Mouse (Mus musculus) embryonic facial prominence, embryonic 11.5 days (tissue): ENCODE data around the gene Cemip. TPM values are rescaled to one million over a fixed set of nuclear protein-coding genes. Genes with fewer than 3 reads are reported as not detected.
A peak's percentile ranks its signal among the peaks of the same experiment; 100 is the strongest.

ENCODE experiments used
- ATAC-seq: fragments of 200-750 bp; cut with Nextera tagmentation; replicated peaks from 2 replicates; pipeline ENCODE4 v1.8.0; 2017; ENCODE audit warnings: low read depth; ENCODE audit not compliant: insufficient number of reproducible peaks, low FRiP score, low TSS enrichment
- DNase-seq: peaks from one replicate; pipeline ENCODE4 v3.0.0-alpha.2; 2015; ENCODE audit warnings: low spot score
- H3K27ac ChIP-seq: fragments of 300-500 bp; sonication (generic); replicated peaks from 2 replicates; pipeline ENCODE4 v1.5.1; 2014; ENCODE audit warnings: mild to moderate bottlenecking, low read depth, low read length, control low read depth
- H3K27me3 ChIP-seq: fragments of 300-500 bp; sonication (generic); 2 replicates; pipeline ENCODE4 v1.6.1; 2014; ENCODE audit warnings: mild to moderate bottlenecking, low read length, moderate library complexity, mixed read lengths; ENCODE audit not compliant: control insufficient read depth, insufficient read depth
- H3K36me3 ChIP-seq: fragments of 300-500 bp; sonication (generic); replicated peaks from 2 replicates; pipeline ENCODE4 v1.6.1; 2014; ENCODE audit warnings: low read depth, mild to moderate bottlenecking, low read length, moderate library complexity, mixed read lengths; ENCODE audit not compliant: control insufficient read depth, insufficient read depth
- H3K4me1 ChIP-seq: fragments of 300-500 bp; sonication (generic); 2 replicates; pipeline ENCODE4 v1.6.1; 2014; ENCODE audit warnings: low read length, mixed read lengths; ENCODE audit not compliant: control insufficient read depth, insufficient read depth
- H3K4me2 ChIP-seq: fragments of 300-500 bp; sonication (generic); 2 replicates; pipeline ENCODE4 v1.6.1; 2014; ENCODE audit warnings: low read depth, mild to moderate bottlenecking, control low read depth, low read length, moderate library complexity
- H3K4me3 ChIP-seq: fragments of 300-500 bp; sonication (generic); 2 replicates; pipeline ENCODE4 v1.5.1; 2014; ENCODE audit warnings: low read depth, low read length, control low read depth
- H3K9ac ChIP-seq: fragments of 300-500 bp; sonication (generic); replicated peaks from 2 replicates; pipeline ENCODE4 v1.6.1; 2014; ENCODE audit warnings: mild to moderate bottlenecking, control low read depth, low read length
- H3K9me3 ChIP-seq: fragments of 300-500 bp; sonication (generic); replicated peaks from 2 replicates; pipeline ENCODE4 v1.6.1; 2016; ENCODE audit warnings: mild to moderate bottlenecking, low read length, inconsistent platforms, mixed read lengths; ENCODE audit not compliant: control insufficient read depth
- WGBS: fragments of 180-500 bp; shearing (Covaris S2); extraction: QIAGEN DNeasy Blood & Tissue Kit; methylation state at CpG from one replicate; pipeline ENCODE4 v1.1.7; 2014; 5-methylcytosine and 5-hydroxymethylcytosine counted together
- polyA plus RNA-seq: library from polyadenylated mRNA; unstranded; fragments of >200 nt; fragmentation: Nextera tagmentation; extraction: Ambion mirVana; gene quantifications from 2 replicates; pipeline ENCODE4 v1.2.1, GENCODE M21; 2014

Cemip gene
- polyA plus RNA-seq, 1 experiment from 2014 or later = 0.58 TPM

- Histone ChIP-seq H3K4me2 (peak overlapping the region; percentile 88), H3K36me3 (no peaks in the 10 kb centered on the region), H3K27ac (peak overlapping the region; percentile 94), H3K9ac (peak overlapping the region; percentile 91), H3K4me3 (peak overlapping the region; percentile 90), H3K27me3 (no peaks in the 10 kb centered on the region), H3K9me3 (no peaks in the 10 kb centered on the region), H3K4me1 (peaks cover 11% of the 10 kb centered on the region)
- peak; percentile 51 for ATAC-seq
- DNase-seq = peak; percentile 74
- WGBS = under 1% methylated on average over 85 of the region's 91 CpGs
Measured at GRCm38 (mm10) chr7:83883276-83884020, 202.9 kb downstream of the Cemip start.

Other genes starting within 250 kb of the Cemip start
- 20.7 and 21.4 TPM in 2 replicates for gene Tlnrd1, start 202.2 kb downstream of the Cemip start, polyA plus RNA-seq
- gene Mesd, start 202.0 kb downstream of the Cemip start, polyA plus RNA-seq = 98.5 and 104 TPM in 2 replicates
- 43.9 and 53.0 TPM in 2 replicates for gene Abhd17c, start 65.4 kb upstream of the Cemip start, polyA plus RNA-seq